Comparison of ENCODE assay signal across 8 mouse cellular contexts in genomic region chr19:7381906-7382247, GRCm38 (mm10). TPM values are rescaled to one million over a fixed set of nuclear protein-coding genes. Genes with fewer than 3 reads are reported as not detected.
DNase-seq lines count a peak whose midpoint lies in the region; ATAC-seq and TF ChIP-seq lines count a peak whose summit lies in the region.

No protein-coding gene starts in this region.

- H3K27me3 ChIP-seq in kidney, postnatal 0 days (ENCODE audit: insufficient read depth, low read length): no peaks in the 10 kb centered on the region
- no peaks in the 10 kb centered on the region for H3K27me3 ChIP-seq in hindbrain, embryonic 14.5 days (ENCODE audit: control insufficient read depth, insufficient read depth, low read length)
- no peaks in the 10 kb centered on the region for H3K27me3 ChIP-seq in midbrain, postnatal 0 days (ENCODE audit: insufficient read depth, low read length)

- no peak for DNase-seq in kidney, postnatal 0 days (ENCODE audit: low spot score)
- no peak for DNase-seq in kidney, postnatal 10 days
- DNase-seq in hindbrain, embryonic 14.5 days (ENCODE audit: low spot score): no peak
- no peak for DNase-seq in midbrain, postnatal 0 days (ENCODE audit: low spot score)
- no peak for DNase-seq in frontal cortex, postnatal 10 days (ENCODE audit: low spot score in 2 of 2)
- DNase-seq in urinary bladder, postnatal 14 days (ENCODE audit: low spot score): no peak

- no peak for TF ChIP-seq CTCF in kidney, postnatal 0 days (IDR thresholded peaks at IDR 0.05; ENCODE audit: low read depth)
- no peak for TF ChIP-seq CTCF in bone marrow, adult 2 months (IDR thresholded peaks at IDR 0.05; ENCODE audit: control insufficient read depth, insufficient read depth, low read length)
- no peak for TF ChIP-seq CTCF in midbrain, postnatal 0 days (IDR thresholded peaks at IDR 0.05)

- no peaks in the 10 kb centered on the region for H3K9me3 ChIP-seq in kidney, postnatal 0 days (replicated peaks; ENCODE audit: low read length)
- H3K9me3 ChIP-seq in hindbrain, embryonic 14.5 days (ENCODE audit: control insufficient read depth, low read length): no peaks in the 10 kb centered on the region
- no peaks in the 10 kb centered on the region for H3K9me3 ChIP-seq in midbrain, postnatal 0 days (ENCODE audit: low read length)

- H3K4me3 ChIP-seq in kidney, postnatal 0 days (replicated peaks; ENCODE audit: low read depth, low read length): peak overlapping the region; percentile 98
- H3K4me3 ChIP-seq in bone marrow, adult 2 months (replicated peaks; ENCODE audit: control insufficient read depth, low read depth, low read length): peak overlapping the region; percentile 90
- H3K4me3 ChIP-seq in hindbrain, embryonic 14.5 days (replicated peaks; ENCODE audit: low read length): peak overlapping the region; percentile 85
- H3K4me3 ChIP-seq in midbrain, postnatal 0 days (ENCODE audit: low read depth, low read length): peak overlapping the region; percentile 93

- H3K9ac ChIP-seq in kidney, postnatal 0 days (ENCODE audit: low read depth, low read length): peak overlapping the region; percentile 94
- peak overlapping the region; percentile 94 for H3K9ac ChIP-seq in hindbrain, embryonic 14.5 days
- H3K9ac ChIP-seq in midbrain, postnatal 0 days (replicated peaks; ENCODE audit: low read length, poor library complexity, severe bottlenecking): peak overlapping the region; percentile 87

- WGBS in kidney, postnatal 0 days: 0% methylated on average over 8 of the region's 8 CpGs
- WGBS in bone marrow, adult 2 months: 18% methylated on average over 8 of the region's 8 CpGs
- WGBS in hindbrain, embryonic 14.5 days: under 1% methylated on average over 8 of the region's 8 CpGs
- WGBS in midbrain, postnatal 0 days: 2% methylated on average over 8 of the region's 8 CpGs

- TF ChIP-seq POLR2A in bone marrow, adult 2 months (IDR thresholded peaks at IDR 0.05; ENCODE audit: borderline replicate concordance, control insufficient read depth, low read depth, low read length): no peak

- no peaks in the 10 kb centered on the region for H3K36me3 ChIP-seq in kidney, postnatal 0 days (ENCODE audit: insufficient read depth, low read length)
- no peaks in the 10 kb centered on the region for H3K36me3 ChIP-seq in hindbrain, embryonic 14.5 days (replicated peaks; ENCODE audit: control insufficient read depth, insufficient read depth)
- no peaks in the 10 kb centered on the region for H3K36me3 ChIP-seq in midbrain, postnatal 0 days (ENCODE audit: insufficient read depth, low read length)

- peak overlapping the region; percentile 93 for H3K27ac ChIP-seq in kidney, postnatal 0 days
- peak overlapping the region; percentile 33; the same call in 1 of the 2 replicates for H3K27ac ChIP-seq in bone marrow, adult 2 months (ENCODE audit: control insufficient read depth, insufficient read depth, low read depth, low read length, poor library complexity)
- peak overlapping the region; percentile 92 for H3K27ac ChIP-seq in hindbrain, embryonic 14.5 days
- H3K27ac ChIP-seq in midbrain, postnatal 0 days (ENCODE audit: low read depth, low read length): peak overlapping the region; percentile 92

- ATAC-seq in kidney, postnatal 0 days (replicated peaks; ENCODE audit: low FRiP score, low read depth): no peak
- no peak for ATAC-seq in hindbrain, embryonic 14.5 days (ENCODE audit: low FRiP score)
- no peak for ATAC-seq in midbrain, postnatal 0 days (ENCODE audit: low FRiP score)
- no peak for ATAC-seq in monocyte, adult 5-6 weeks (replicated peaks; ENCODE audit: insufficient number of reproducible peaks, low FRiP score, low TSS enrichment, poor library complexity, severe bottlenecking)

- H3K4me1 ChIP-seq in kidney, postnatal 0 days (replicated peaks; ENCODE audit: insufficient read depth, low read length): peaks cover 9% of the 10 kb centered on the region
- H3K4me1 ChIP-seq in bone marrow, adult 2 months (ENCODE audit: control insufficient read depth, insufficient read depth, low read length): no peaks in the 10 kb centered on the region; the same call in 1 of the 2 replicates
- H3K4me1 ChIP-seq in hindbrain, embryonic 14.5 days (replicated peaks; ENCODE audit: control insufficient read depth, insufficient read depth, low read length): peaks cover 35% of the 10 kb centered on the region
- H3K4me1 ChIP-seq in midbrain, postnatal 0 days (ENCODE audit: insufficient read depth, low read length): peaks cover 7% of the 10 kb centered on the region; the same call in 1 of the 2 replicates

- peak overlapping the region; percentile 68 for H3K4me2 ChIP-seq in kidney, postnatal 0 days (ENCODE audit: low read length)
- peak overlapping the region; percentile 84 for H3K4me2 ChIP-seq in hindbrain, embryonic 14.5 days (replicated peaks)
- peak overlapping the region; percentile 78 for H3K4me2 ChIP-seq in midbrain, postnatal 0 days (ENCODE audit: low read depth, low read length, poor library complexity, severe bottlenecking)

RNA-seq across cellular contexts. Expression of gene Spindoc, which starts 0.9 kb away (rescaled TPM):
- 19.2 and 21.9 TPM in 2 replicates for polyA plus RNA-seq in kidney, postnatal 0 days (2015; fragmentation: Nextera tagmentation; extraction: Ambion mirVana)
- polyA plus RNA-seq in bone marrow, adult 2 months (2011; ENCODE audit: insufficient read depth, insufficient read length, low replicate concordance, missing spikeins): 13.6 and 35.3 TPM in 2 replicates
- polyA plus RNA-seq in hindbrain, embryonic 14.5 days (2014; fragmentation: Nextera tagmentation; extraction: Ambion mirVana): 21.8 and 25.8 TPM in 2 replicates
- total RNA-seq in midbrain, postnatal 0 days (2014; rRNA removed): 35.2 and 38.8 TPM in 2 replicates
- 19.2 and 19.8 TPM in 2 replicates for polyA plus RNA-seq in midbrain, postnatal 0 days (2015; fragmentation: Nextera tagmentation; extraction: Ambion mirVana)
- 4.9 to 10.9 TPM (median 5.4 TPM) in 3 replicates for total RNA-seq in monocyte, adult 5-6 weeks (2017)

RNA-seq across cellular contexts. Expression of gene 2700081O15Rik, which starts 35.5 kb away (rescaled TPM):
- 4.8 and 5.2 TPM in 2 replicates for polyA plus RNA-seq in kidney, postnatal 0 days (2015; fragmentation: Nextera tagmentation; extraction: Ambion mirVana)
- polyA plus RNA-seq in bone marrow, adult 2 months (2011; ENCODE audit: insufficient read depth, insufficient read length, low replicate concordance, missing spikeins): 8.5 and 12.2 TPM in 2 replicates
- 15.4 and 16.3 TPM in 2 replicates for polyA plus RNA-seq in hindbrain, embryonic 14.5 days (2014; fragmentation: Nextera tagmentation; extraction: Ambion mirVana)
- total RNA-seq in midbrain, postnatal 0 days (2014; rRNA removed): 108 and 112 TPM in 2 replicates
- 7.6 and 8.1 TPM in 2 replicates for polyA plus RNA-seq in midbrain, postnatal 0 days (2015; fragmentation: Nextera tagmentation; extraction: Ambion mirVana)
- total RNA-seq in monocyte, adult 5-6 weeks (2017): 0.38 to 1.4 TPM (median 0.49 TPM) in 3 replicates

RNA-seq across cellular contexts. Expression of gene Mark2, which starts 40.2 kb away (rescaled TPM):
- polyA plus RNA-seq in kidney, postnatal 0 days (2015; fragmentation: Nextera tagmentation; extraction: Ambion mirVana): 32.9 and 35.5 TPM in 2 replicates
- 32.0 and 66.7 TPM in 2 replicates for polyA plus RNA-seq in bone marrow, adult 2 months (2011; ENCODE audit: insufficient read depth, insufficient read length, low replicate concordance, missing spikeins)
- 50.7 and 57.6 TPM in 2 replicates for polyA plus RNA-seq in hindbrain, embryonic 14.5 days (2014; fragmentation: Nextera tagmentation; extraction: Ambion mirVana)
- 41.2 and 49.1 TPM in 2 replicates for total RNA-seq in midbrain, postnatal 0 days (2014; rRNA removed)
- 38.0 and 38.1 TPM in 2 replicates for polyA plus RNA-seq in midbrain, postnatal 0 days (2015; fragmentation: Nextera tagmentation; extraction: Ambion mirVana)
- total RNA-seq in monocyte, adult 5-6 weeks (2017): 24.9 to 78.8 TPM (median 41.5 TPM) in 3 replicates

Comparison
In these comparisons a context has a peak if more than half of its experiments do, and no peak if none do; other contexts are left out.
1. H3K27ac ChIP-seq: peak in every context shown above with its lines; median percentile 93 in kidney, postnatal 0 days; 92 in hindbrain, embryonic 14.5 days; 92 in midbrain, postnatal 0 days; 33 in bone marrow, adult 2 months.